Mouse (Mus musculus): Measurements from ENCODE around the gene Gpd1l. TPM values are rescaled to one million over a fixed set of nuclear protein-coding genes. Genes with fewer than 3 reads are reported as not detected.

Gpd1l gene
- polyA plus RNA-seq, 1 experiment from 2014 or later: 31.4 TPM

GRCm38 (mm10) chr9:114948395-114948794 is 14.6 kb upstream of the Gpd1l start:
- Histone ChIP-seq H3K9ac (ENCODE audit: low read depth, low read length) (no peak overlapping the region), H3K27ac (ENCODE audit: low read depth, low read length) (no peak overlapping the region), H3K4me2 (replicated peaks; ENCODE audit: low read depth) (no peak overlapping the region), H3K4me3 (ENCODE audit: low read depth, low read length) (no peak overlapping the region), H3K27me3 (replicated peaks; ENCODE audit: control insufficient read depth, insufficient read depth, low read length) (no peaks in the 10 kb centered on the region), H3K4me1 (replicated peaks; ENCODE audit: control insufficient read depth, insufficient read depth, low read length) (peaks cover 4% of the 10 kb centered on the region; the same call in 1 of the 2 replicates), H3K36me3 (ENCODE audit: control insufficient read depth, insufficient read depth) (no peaks in the 10 kb centered on the region), H3K9me3 (ENCODE audit: control insufficient read depth) (no peaks in the 10 kb centered on the region)
- TF ChIP-seq CTCF (IDR thresholded peaks at IDR 0.05; ENCODE audit: low read depth): no peak
- no peak for ATAC-seq
- 46% methylated on average over 5 of the region's 5 CpGs for WGBS

- no peaks in the 10 kb centered on the region for H3K36me3 ChIP-seq (ENCODE audit: control insufficient read depth, insufficient read depth)
- ATAC-seq: no peak
- WGBS: 83% methylated on average over 6 of the region's 6 CpGs
- no peak overlapping the region for H3K4me2 ChIP-seq (replicated peaks; ENCODE audit: low read depth)
- H3K9ac ChIP-seq (ENCODE audit: low read depth, low read length): no peak overlapping the region
- no peaks in the 10 kb centered on the region for H3K9me3 ChIP-seq (ENCODE audit: control insufficient read depth)
- no peak overlapping the region for H3K4me3 ChIP-seq (ENCODE audit: low read depth, low read length)
- H3K27ac ChIP-seq (ENCODE audit: low read depth, low read length): peak overlapping the region; percentile 74; the same call in 1 of the 2 replicates
- H3K4me1 ChIP-seq (replicated peaks; ENCODE audit: control insufficient read depth, insufficient read depth, low read length): peaks cover 4% of the 10 kb centered on the region; the same call in 1 of the 2 replicates
- no peaks in the 10 kb centered on the region for H3K27me3 ChIP-seq (replicated peaks; ENCODE audit: control insufficient read depth, insufficient read depth, low read length)
- no peak for TF ChIP-seq CTCF (IDR thresholded peaks at IDR 0.05; ENCODE audit: low read depth)
These were observed 11.8 kb upstream of the Gpd1l start for GRCm38 (mm10) chr9:114945576-114945975.

- no peak overlapping the region for H3K4me2 ChIP-seq (replicated peaks; ENCODE audit: low read depth)
- 46% methylated on average over 3 of the region's 3 CpGs for WGBS
These were observed 10.9 kb upstream of the Gpd1l start for GRCm38 (mm10) chr9:114944642-114945041.

GRCm38 (mm10) chr9:114936687-114937086 is 2.9 kb upstream of the Gpd1l start:
- no peaks in the 10 kb centered on the region for H3K27me3 ChIP-seq (replicated peaks; ENCODE audit: control insufficient read depth, insufficient read depth, low read length)
- H3K4me2 ChIP-seq (replicated peaks; ENCODE audit: low read depth): no peak overlapping the region
- 78% methylated on average over 2 of the region's 2 CpGs for WGBS
- H3K27ac ChIP-seq (ENCODE audit: low read depth, low read length): no peak overlapping the region
- no peaks in the 10 kb centered on the region for H3K9me3 ChIP-seq (ENCODE audit: control insufficient read depth)
- no peaks in the 10 kb centered on the region for H3K4me1 ChIP-seq (replicated peaks; ENCODE audit: control insufficient read depth, insufficient read depth, low read length)
- H3K4me3 ChIP-seq (ENCODE audit: low read depth, low read length): no peak overlapping the region
- no peak overlapping the region for H3K9ac ChIP-seq (ENCODE audit: low read depth, low read length)
- ATAC-seq: no peak
- no peaks in the 10 kb centered on the region for H3K36me3 ChIP-seq (ENCODE audit: control insufficient read depth, insufficient read depth)
- peak; percentile 36 for TF ChIP-seq CTCF (IDR thresholded peaks at IDR 0.05; ENCODE audit: low read depth)

More at GRCm38 (mm10) chr9:114944642-114945041, 10.9 kb upstream of the Gpd1l start:
- ATAC-seq: peak; percentile 84
- no peak overlapping the region for H3K4me3 ChIP-seq (ENCODE audit: low read depth, low read length)
- no peaks in the 10 kb centered on the region for H3K9me3 ChIP-seq (ENCODE audit: control insufficient read depth)
- peaks cover 4% of the 10 kb centered on the region; the same call in 1 of the 2 replicates for H3K4me1 ChIP-seq (replicated peaks; ENCODE audit: control insufficient read depth, insufficient read depth, low read length)
- H3K36me3 ChIP-seq (ENCODE audit: control insufficient read depth, insufficient read depth): no peaks in the 10 kb centered on the region
- H3K27ac ChIP-seq (ENCODE audit: low read depth, low read length): peak overlapping the region; percentile 74
- no peaks in the 10 kb centered on the region for H3K27me3 ChIP-seq (replicated peaks; ENCODE audit: control insufficient read depth, insufficient read depth, low read length)
- H3K9ac ChIP-seq (ENCODE audit: low read depth, low read length): no peak overlapping the region
- no peak for TF ChIP-seq CTCF (IDR thresholded peaks at IDR 0.05; ENCODE audit: low read depth)

GRCm38 (mm10) chr9:114935321-114935720 is 1.5 kb upstream of the Gpd1l start:
- Histone ChIP-seq H3K4me2 (replicated peaks; ENCODE audit: low read depth) (no peak overlapping the region), H3K9ac (ENCODE audit: low read depth, low read length) (no peak overlapping the region), H3K27me3 (replicated peaks; ENCODE audit: control insufficient read depth, insufficient read depth, low read length) (no peaks in the 10 kb centered on the region), H3K36me3 (ENCODE audit: control insufficient read depth, insufficient read depth) (no peaks in the 10 kb centered on the region), H3K4me3 (ENCODE audit: low read depth, low read length) (no peak overlapping the region), H3K4me1 (replicated peaks; ENCODE audit: control insufficient read depth, insufficient read depth, low read length) (no peaks in the 10 kb centered on the region), H3K9me3 (ENCODE audit: control insufficient read depth) (no peaks in the 10 kb centered on the region), H3K27ac (ENCODE audit: low read depth, low read length) (no peak overlapping the region)
- TF ChIP-seq CTCF (IDR thresholded peaks at IDR 0.05; ENCODE audit: low read depth): no peak
- WGBS: 91% methylated on average over 4 of the region's 4 CpGs
- no peak for ATAC-seq

GRCm38 (mm10) chr9:114934231-114934630 is 444 bp upstream of the Gpd1l start:
- Histone ChIP-seq H3K36me3 (ENCODE audit: control insufficient read depth, insufficient read depth) (no peaks in the 10 kb centered on the region), H3K4me1 (replicated peaks; ENCODE audit: control insufficient read depth, insufficient read depth, low read length) (no peaks in the 10 kb centered on the region), H3K9me3 (ENCODE audit: control insufficient read depth) (no peaks in the 10 kb centered on the region), H3K9ac (ENCODE audit: low read depth, low read length) (peak overlapping the region; percentile 71; the same call in 1 of the 2 replicates), H3K27ac (ENCODE audit: low read depth, low read length) (0 out of 2 replicates have a peak overlapping the region, but pooled peaks have one; percentile 87), H3K4me2 (replicated peaks; ENCODE audit: low read depth) (peak overlapping the region; percentile 73), H3K4me3 (ENCODE audit: low read depth, low read length) (peak overlapping the region; percentile 78), H3K27me3 (replicated peaks; ENCODE audit: control insufficient read depth, insufficient read depth, low read length) (no peaks in the 10 kb centered on the region)
- peak; percentile 15 for TF ChIP-seq CTCF (IDR thresholded peaks at IDR 0.05; ENCODE audit: low read depth)
- ATAC-seq: no peak
- 52% methylated on average over 11 of the region's 11 CpGs for whole genome bisulfite sequencing
